Mouse (Mus musculus) adrenal gland, postnatal 4 days (tissue): ENCODE measurements around the gene Haus8. TPM values are rescaled to one million over a fixed set of nuclear protein-coding genes. Genes with fewer than 3 reads are reported as not detected.
"Not testable (repeated sequence)": the region's sequence is repeated elsewhere in the genome, so short reads cannot be mapped to it uniquely, and the experiment has no call there.

Experiments
- DNase-seq, 2 experiments: peaks; one replicate each; pipeline ENCODE4 v3.0.0; 2021 to 2022; ENCODE audit warnings: low spot score in 2 of 2, mixed read lengths in 2 of 2
- long read RNA-seq, 2 experiments: library from polyadenylated mRNA; stranded (forward); transcript quantifications; one replicate each; pipeline ENCODE4 v2.0.0; 2021
- total RNA-seq, 2 experiments: library from RNA; stranded (reverse); gene quantifications; 2 replicates each; pipeline ENCODE4 v1.2.3; 2021

Gene Haus8
- total RNA-seq = 10 to 100 TPM; 22.2 to 26.2 TPM
- long read RNA-seq, experiment 1, transcript Haus8-201 (11 exons, 2,013 nt) = major isoform, 17 of 24 reads
- long read RNA-seq, experiment 1, partial matches to known transcripts = 1 of 24 reads
- long read RNA-seq, experiment 1, other reads (novel, unspliced or antisense) = 4 of 24 reads
- long read RNA-seq, experiment 2, transcript Haus8-201 (11 exons, 2,013 nt) = major isoform, 21 of 28 reads
- long read RNA-seq, experiment 2, partial matches to known transcripts = 0 of 28 reads
- long read RNA-seq, experiment 2, other reads (novel, unspliced or antisense) = 7 of 28 reads

DNA sequence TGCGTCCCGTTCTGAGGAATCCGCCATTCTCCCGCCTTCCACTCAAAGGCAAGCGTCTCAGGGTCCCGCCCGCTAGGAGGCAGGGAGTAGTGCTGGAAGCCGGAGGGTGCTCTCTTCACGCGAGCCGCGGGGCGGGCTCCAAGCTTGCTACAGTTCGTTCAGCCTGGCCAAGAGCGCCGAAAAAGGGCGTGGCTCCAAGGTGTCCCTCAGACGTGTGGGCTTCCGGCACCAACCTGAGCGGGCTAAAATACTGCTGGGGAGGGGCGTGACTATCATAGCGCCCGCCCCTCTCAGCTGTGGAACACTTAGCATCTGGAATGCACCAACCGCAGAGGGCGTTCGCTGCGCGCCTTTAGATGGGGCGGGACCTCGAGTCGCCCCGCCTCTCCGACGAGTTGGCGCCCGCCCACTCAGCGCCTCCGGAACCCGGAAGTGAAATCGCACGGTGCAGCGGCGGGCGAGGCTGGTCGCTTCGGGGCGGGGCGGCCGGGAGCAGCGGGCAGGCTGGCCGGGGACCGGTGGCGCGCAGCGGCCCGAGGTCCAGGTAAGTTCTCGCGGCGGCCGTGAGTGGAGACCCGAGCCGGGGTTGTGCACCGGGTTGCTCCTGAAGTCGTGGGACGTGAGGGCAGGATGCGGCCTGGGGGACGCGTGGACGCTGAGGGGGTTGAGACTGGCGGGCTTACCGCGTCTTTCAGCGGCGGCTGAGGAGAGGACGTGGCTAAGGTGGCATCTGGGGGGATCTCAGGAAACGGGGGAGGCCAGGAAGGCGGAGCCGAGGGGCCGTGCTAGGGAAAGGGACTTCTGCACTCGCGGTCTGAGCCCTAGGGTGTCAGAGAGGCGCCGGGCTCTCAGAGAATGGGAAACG lies at the start of gene Haus8, which contains the start of gene Myo9b:
Gene Haus8, minus strand, starts transcription at position 649 of the 865 bp plus-strand sequence.
Gene Myo9b, plus strand, starts transcription at position 429 of the 865 bp plus-strand sequence.
- DNase-seq = peak; percentile 85 to 93

GRCm38 (mm10) chr8:71319760-71320159 lies 47.0 kb upstream of the Haus8 start:
- not testable (repeated sequence) for DNase-seq

GRCm38 (mm10) chr8:71318610-71319009 lies 45.9 kb upstream of the Haus8 start:
- DNase-seq = not testable (repeated sequence)

- no peak for DNase-seq
Observed at GRCm38 (mm10) chr8:71316486-71317031, 43.8 kb upstream of the Haus8 start.

DNA sequence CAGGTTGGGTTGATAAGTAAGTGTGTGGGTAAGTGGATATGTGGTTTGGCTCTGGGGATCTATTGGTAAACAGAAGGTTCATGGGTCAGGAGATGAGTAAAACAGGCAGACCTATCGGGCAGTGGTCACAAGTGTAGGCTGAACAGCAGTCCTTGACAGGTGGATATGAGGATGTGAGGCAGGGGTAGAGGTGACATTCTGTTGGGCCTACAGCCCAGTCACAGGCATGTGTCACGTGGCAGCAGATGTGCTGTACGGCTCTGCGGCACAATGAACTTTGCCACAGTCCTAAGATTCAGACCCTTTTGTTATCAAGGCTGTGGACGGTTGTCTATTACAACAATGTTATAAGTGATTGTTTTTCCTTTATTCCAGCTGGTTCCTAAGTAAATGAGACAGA lies 43.2 kb upstream of the Haus8 start:
- no peak for DNase-seq

GRCm38 (mm10) chr8:71313951-71314350 lies 41.2 kb upstream of the Haus8 start:
- no peak for DNase-seq

DNA sequence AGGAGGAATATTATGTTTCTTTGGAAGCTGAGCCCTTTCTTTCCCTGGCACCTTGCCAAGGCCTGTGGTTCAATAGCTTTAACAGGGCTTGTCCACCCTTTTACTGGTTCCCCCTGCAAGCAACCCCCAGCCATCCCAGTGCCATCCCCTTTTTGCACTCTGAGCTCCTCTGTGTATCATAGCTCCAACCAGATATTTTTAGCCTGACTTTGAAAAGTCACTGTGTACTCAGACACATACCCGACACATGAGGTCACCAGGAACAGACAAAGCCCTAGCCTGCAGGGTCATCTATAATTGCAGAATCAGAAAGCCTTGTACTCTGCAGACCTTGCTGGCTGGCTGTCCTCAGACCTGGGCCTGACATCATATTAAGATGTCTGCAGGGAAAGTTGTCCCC lies 40.0 kb upstream of the Haus8 start:
- DNase-seq = peak; percentile 7 to 28

DNA sequence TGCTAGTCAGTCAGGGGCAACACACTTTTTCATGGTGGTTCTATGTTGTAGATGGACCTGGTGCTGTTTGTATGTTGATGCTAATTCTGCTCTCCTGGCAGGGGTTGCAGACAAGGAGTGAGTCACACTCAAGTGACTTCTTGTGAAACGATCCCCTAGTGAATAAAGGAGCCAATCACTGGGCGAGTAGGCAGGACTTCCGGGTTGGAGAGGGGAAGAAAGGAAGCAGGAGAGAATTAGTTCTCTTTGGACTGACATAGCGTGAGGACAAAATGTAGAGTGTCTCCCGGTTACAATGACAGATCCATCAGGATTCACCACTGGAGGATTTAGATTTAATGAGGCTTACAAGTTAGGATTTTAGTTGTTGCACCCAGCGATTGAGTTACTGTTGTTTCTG lies 37.7 kb upstream of the Haus8 start:
- no peak for DNase-seq

- DNase-seq = no peak
Observed at GRCm38 (mm10) chr8:71307913-71308312, 35.2 kb upstream of the Haus8 start.

GRCm38 (mm10) chr8:71307371-71307770 lies 34.6 kb upstream of the Haus8 start:
- DNase-seq = no peak

GRCm38 (mm10) chr8:71305988-71306387 lies 33.3 kb upstream of the Haus8 start:
- DNase-seq = no peak

GRCm38 (mm10) chr8:71303632-71304031 lies 30.9 kb upstream of the Haus8 start:
- no peak for DNase-seq

DNA sequence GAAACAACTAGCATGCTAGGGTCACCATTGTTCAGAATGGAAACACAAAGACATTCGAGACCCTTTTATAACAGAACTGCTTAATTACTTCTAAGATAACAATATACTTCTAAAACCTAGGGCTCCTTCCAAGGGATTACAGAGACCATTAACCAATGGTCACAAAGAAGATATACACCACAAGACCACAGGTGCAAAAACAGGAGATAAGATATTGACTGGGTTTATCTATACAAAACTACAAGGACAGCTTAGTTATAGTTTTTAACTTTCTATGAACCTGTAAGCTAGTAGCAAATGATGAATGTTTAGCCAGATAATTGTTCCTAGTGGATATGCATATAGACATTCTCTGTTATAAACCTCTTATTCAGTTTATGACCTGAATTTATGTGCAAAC lies 30.1 kb upstream of the Haus8 start:
- DNase-seq = no peak

GRCm38 (mm10) chr8:71299716-71300115 lies 27.0 kb upstream of the Haus8 start:
- no peak for DNase-seq

- no peak for DNase-seq
Observed at GRCm38 (mm10) chr8:71297439-71297838, 24.7 kb upstream of the Haus8 start.

- no peak for DNase-seq
Observed at GRCm38 (mm10) chr8:71296784-71297183, 24.1 kb upstream of the Haus8 start.

DNA sequence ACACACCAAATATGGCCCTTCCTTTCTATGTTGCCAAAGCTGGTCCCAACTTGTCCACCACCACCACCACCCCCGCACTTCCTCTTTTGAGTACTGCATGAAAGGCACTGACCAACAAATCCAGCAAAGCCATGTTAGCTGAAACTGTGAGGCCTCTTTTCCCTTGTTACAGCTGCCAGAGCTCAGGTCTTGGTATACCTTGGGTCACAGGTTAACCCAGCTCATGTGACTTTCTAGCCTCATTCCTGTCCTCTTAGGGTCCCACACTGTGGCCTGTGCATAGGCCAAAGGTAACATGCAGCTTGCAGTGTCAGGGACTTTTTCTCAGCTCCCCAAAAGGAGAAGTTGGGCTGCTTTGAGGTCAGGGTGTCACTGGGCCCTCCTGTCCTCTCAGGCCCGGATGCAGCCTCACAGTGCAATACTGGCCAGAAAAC lies 23.5 kb upstream of the Haus8 start:
- DNase-seq = no peak

- not testable (repeated sequence) for DNase-seq
Observed at GRCm38 (mm10) chr8:71293930-71294329, 21.2 kb upstream of the Haus8 start.

DNA sequence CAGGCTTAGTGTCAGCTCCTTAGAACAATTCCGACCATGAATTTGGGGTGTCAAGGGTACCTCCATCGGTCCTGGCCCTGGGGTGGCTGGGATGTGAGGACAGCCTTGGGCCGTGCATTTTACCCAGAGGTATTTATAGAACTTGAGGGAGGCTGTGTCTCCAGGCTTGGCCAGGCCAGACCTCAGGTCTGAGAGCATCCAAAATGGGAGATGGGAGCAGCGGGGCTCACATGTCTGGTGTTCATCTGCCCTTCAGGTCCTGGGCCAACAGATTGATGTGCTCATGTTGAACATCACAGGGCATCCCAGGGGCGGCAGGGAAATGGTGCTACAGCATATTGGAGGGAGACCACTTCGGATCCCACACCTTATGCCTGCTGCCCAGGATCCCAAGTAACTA lies 18.6 kb upstream of the Haus8 start:
- no peak for DNase-seq

DNA sequence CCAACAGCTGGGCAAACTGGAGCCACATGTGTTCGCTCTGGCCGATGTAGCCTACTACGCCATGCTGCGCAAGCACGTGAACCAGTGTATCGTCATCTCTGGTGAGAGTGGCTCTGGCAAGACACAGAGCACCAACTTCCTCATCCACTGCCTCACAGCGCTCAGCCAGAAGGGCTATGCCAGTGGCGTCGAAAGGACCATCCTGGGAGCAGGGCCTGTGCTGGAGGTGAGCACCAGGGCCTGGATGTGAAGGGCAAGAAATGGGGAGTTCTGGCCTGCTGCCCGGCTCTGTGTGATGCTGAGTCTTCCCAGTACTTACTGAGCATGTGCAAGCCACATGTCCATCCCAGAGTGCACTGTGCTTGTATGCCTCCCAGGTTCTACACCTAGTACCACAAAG lies 18.2 kb upstream of the Haus8 start:
- no peak for DNase-seq

- no peak for DNase-seq
Observed at GRCm38 (mm10) chr8:71290211-71290610, 17.5 kb upstream of the Haus8 start.

- DNase-seq = no peak
Observed at GRCm38 (mm10) chr8:71289098-71289497, 16.4 kb upstream of the Haus8 start.
